15 mouse cellular contexts compared by ENCODE assay signal in genomic region chr13:112188741-112189476, GRCm38 (mm10).
DNase-seq lines count a peak whose midpoint lies in the region; ATAC-seq and TF ChIP-seq lines count a peak whose summit lies in the region.
"Had no signal": no experiment of that assay in that cellular context is flagged by ENCODE, and none has a peak within 500 bp of the region (broad histone marks: within the 10 kb centered on the region; RNA-seq: fewer than 3 reads in every experiment).

No protein-coding gene starts in this region.

- TF ChIP-seq EP300 in heart, adult 2 months (IDR thresholded peaks at IDR 0.05; ENCODE audit: insufficient read depth, low read depth, low read length) = no peak

- no peak for TF ChIP-seq CTCF in heart, adult 2 months (IDR thresholded peaks at IDR 0.05)

- intact Hi-C loops in heart, adult 2 months (cut with DNase I) = loop anchor here (5.0 kb wide), 1 partner anchor 63 kb away; no protein-coding TSS in a partner anchor

- 70% methylated on average over 18 of the region's 18 CpGs for WGBS in heart, adult 2 months
- 63% methylated on average over 18 of the region's 18 CpGs for WGBS in kidney, embryonic 15.5 days

- ATAC-seq in kidney, embryonic 15.5 days (replicated peaks; ENCODE audit: low FRiP score) = peak; percentile 43
- ATAC-seq: inflammation-experienced regulatory T-cells, adult 6 months had no signal

- H3K4me1 ChIP-seq in heart, adult 2 months (ENCODE audit: control insufficient read depth, insufficient read depth, low read length) = peaks cover 3% of the 10 kb centered on the region
- peaks cover 51% of the 10 kb centered on the region for H3K4me1 ChIP-seq in kidney, embryonic 15.5 days

- H3K27ac ChIP-seq in heart, adult 2 months = peak overlapping the region; percentile 74
- H3K27ac ChIP-seq in kidney, embryonic 15.5 days = peak overlapping the region; percentile 85
- H3K27ac ChIP-seq: embryonic facial prominence, embryonic 12.5 days; left cerebral cortex, adult 2 months had no signal

- 0 out of 2 replicates have a peak overlapping the region, but pooled peaks have one; percentile 7 for H3K4me2 ChIP-seq in kidney, embryonic 15.5 days
- H3K4me2 ChIP-seq: embryonic facial prominence, embryonic 12.5 days; limb, embryonic 13.5 days had no signal

- TF ChIP-seq POLR2A in heart, adult 2 months (IDR thresholded peaks at IDR 0.05; ENCODE audit: insufficient read depth, low read depth, low read length) = no peak

- no peaks in the 10 kb centered on the region for H3K36me3 ChIP-seq in heart, adult 2 months (ENCODE audit: control insufficient read depth, insufficient read depth, low read length)
- H3K36me3 ChIP-seq in kidney, embryonic 15.5 days = no peaks in the 10 kb centered on the region
- H3K36me3 ChIP-seq: embryonic facial prominence, embryonic 12.5 days; G1E; limb, embryonic 13.5 days had no signal

- DNase-seq in heart, adult 2 months = no peak
- DNase-seq in heart, postnatal 4 days = no peak
- DNase-seq in kidney, adult 9 months = peak; percentile 28
- no peak for DNase-seq in kidney, postnatal 10 days
- peak; percentile 78 for DNase-seq in adrenal gland, adult 8-10 months
- DNase-seq in layer of hippocampus, adult 9-10 months (ENCODE audit: low spot score) = no peak
- DNase-seq: midbrain, embryonic 14.5 days; spleen, adult 18-20 months; thymus, adult 18-20 months had no signal

- no peaks in the 10 kb centered on the region for H3K27me3 ChIP-seq in heart, adult 2 months (ENCODE audit: control insufficient read depth, insufficient read depth, low read length)
- no peaks in the 10 kb centered on the region for H3K27me3 ChIP-seq in kidney, embryonic 15.5 days
- H3K27me3 ChIP-seq: embryonic facial prominence, embryonic 12.5 days; limb, embryonic 13.5 days had no signal

- no peak overlapping the region for H3K9ac ChIP-seq in heart, adult 2 months (ENCODE audit: low read depth, low read length)
- H3K9ac ChIP-seq in kidney, embryonic 15.5 days = no peak overlapping the region
- H3K9ac ChIP-seq: embryonic facial prominence, embryonic 12.5 days; limb, embryonic 13.5 days had no signal

- H3K9me3 ChIP-seq in kidney, embryonic 15.5 days (replicated peaks) = no peaks in the 10 kb centered on the region
- H3K9me3 ChIP-seq: embryonic facial prominence, embryonic 12.5 days; G1E; limb, embryonic 13.5 days had no signal

- no peaks in the 10 kb centered on the region for H3K79me2 ChIP-seq in heart, adult 2 months (replicated peaks; ENCODE audit: control insufficient read depth, insufficient read depth, low read length)

- H3K4me3 ChIP-seq in heart, adult 2 months = no peak overlapping the region
- H3K4me3 ChIP-seq in kidney, embryonic 15.5 days (replicated peaks) = no peak overlapping the region
- H3K4me3 ChIP-seq: embryonic facial prominence, embryonic 12.5 days; left cerebral cortex, adult 2 months; limb, embryonic 13.5 days had no signal

Comparison
In these comparisons a context has a peak if more than half of its experiments do, and no peak if none do; other contexts are left out.
1. DNase-seq: peak in kidney, adult 9 months (single experiment) and adrenal gland, adult 8-10 months (single experiment); none in heart, adult 2 months (0 of 2), heart, postnatal 4 days (single experiment), kidney, postnatal 10 days (single experiment) and layer of hippocampus, adult 9-10 months (single experiment).